Mouse (Mus musculus): ENCODE measurements around the gene Rad50.

DNA sequence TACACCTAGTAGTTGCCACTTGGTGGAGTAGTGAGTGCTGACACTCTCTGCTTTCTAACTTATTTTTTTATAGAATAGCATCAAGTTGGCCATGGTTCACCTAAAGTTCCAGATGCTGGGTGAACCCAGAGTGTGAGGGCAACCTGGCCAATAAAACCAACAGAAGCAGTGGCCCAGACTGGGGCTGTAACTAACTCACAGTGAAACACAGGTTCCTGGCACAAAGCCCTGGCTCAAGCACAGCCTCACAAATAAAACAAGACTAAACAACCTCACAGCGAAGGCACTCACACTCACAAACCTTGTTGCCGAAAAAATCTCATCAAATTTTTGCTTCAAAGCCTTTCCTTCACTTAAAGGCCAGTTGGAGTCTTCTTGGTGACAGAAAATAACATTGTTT lies 8.6 kb downstream of the Rad50 start:
- TF ChIP-seq POLR2A (IDR thresholded peaks at IDR 0.05; ENCODE audit: borderline replicate concordance, extremely low read depth, low read depth, low read length) = no peak
- no peak for TF ChIP-seq CTCF (IDR thresholded peaks at IDR 0.05; ENCODE audit: insufficient read depth, low read length)
